Mouse (Mus musculus) liver, adult 2 months (tissue): Measurements from ENCODE around the gene Ppcs. TPM values are rescaled to one million over a fixed set of nuclear protein-coding genes. Genes with fewer than 3 reads are reported as not detected.

Experiments used
- DNase-seq: peaks from one replicate; pipeline ENCODE4 v3.0.0-alpha.2; 2011; ENCODE audit warnings: low read depth, low spot score; ENCODE audit errors: extremely low read depth
- H3K27ac ChIP-seq: fragments of 200-500 bp; replicated peaks from 2 replicates; pipeline ENCODE4 v1.5.1; 2012; ENCODE audit warnings: low read depth, mild to moderate bottlenecking, control low read depth, inconsistent platforms, low read length; ENCODE audit not compliant: insufficient read depth
- H3K27me3 ChIP-seq: fragments of 200-500 bp; 2 replicates; pipeline ENCODE4 v1.6.1; 2012; ENCODE audit warnings: mild to moderate bottlenecking, moderate library complexity, low read length, inconsistent platforms; ENCODE audit not compliant: control insufficient read depth, insufficient read depth
- H3K36me3 ChIP-seq: fragments of 200-500 bp; 2 replicates; pipeline ENCODE4 v1.6.1; 2012; ENCODE audit warnings: low read length, inconsistent platforms; ENCODE audit not compliant: control insufficient read depth, insufficient read depth
- H3K4me1 ChIP-seq: fragments of 200-500 bp; 2 replicates; pipeline ENCODE4 v1.6.1; 2011; ENCODE audit warnings: low read length; ENCODE audit not compliant: control insufficient read depth, insufficient read depth
- H3K4me3 ChIP-seq: fragments of 200-500 bp; 2 replicates; pipeline ENCODE4 v1.5.1; 2011; ENCODE audit warnings: low read depth, mild to moderate bottlenecking, control low read depth, low read length, moderate library complexity; ENCODE audit not compliant: insufficient read depth
- H3K79me2 ChIP-seq: fragments of 200-500 bp; 2 replicates; pipeline ENCODE4 v1.6.1; 2012; ENCODE audit warnings: inconsistent platforms, mild to moderate bottlenecking, low read length, moderate library complexity; ENCODE audit not compliant: control insufficient read depth, insufficient read depth
- H3K9ac ChIP-seq: fragments of 200-500 bp; 2 replicates; pipeline ENCODE4 v1.6.1; 2012; ENCODE audit warnings: low read depth, mild to moderate bottlenecking, control low read depth, inconsistent platforms, low read length
- CTCF ChIP-seq: fragments of 200-500 bp; IDR thresholded peaks from 2 replicates; pipeline ENCODE4 v1.5.1; 2011; ENCODE audit warnings: low read depth, low read length, control low read depth
- POLR2A ChIP-seq: fragments of 200-500 bp; IDR thresholded peaks from 2 replicates; pipeline ENCODE4 v1.6.1; 2011; ENCODE audit warnings: low read length, control low read depth; ENCODE audit not compliant: insufficient read depth; ENCODE audit errors: extremely low read depth
- WGBS: fragments of 180-500 bp; shearing (Covaris S2); methylation state at CpG from one replicate; pipeline ENCODE4 v1.1.7; 2018; 5-methylcytosine and 5-hydroxymethylcytosine counted together
- polyA plus RNA-seq: library from polyadenylated mRNA; depleted of rRNA; stranded (reverse); fragments of >200 nt; gene quantifications from 2 replicates; pipeline ENCODE4 v1.2.3, GENCODE M21; 2012
- total RNA-seq: library from RNA; depleted of rRNA; stranded (reverse); fragments of >200 nt; gene quantifications from 2 replicates; pipeline ENCODE4 v1.2.3, GENCODE M21; 2014

The Ppcs gene
- total and polyA plus RNA-seq, 2 experiments, result 19.9 to 26.8 TPM

GRCm38 (mm10) chr4:119447786-119448185 is 25.6 kb upstream of the Ppcs start:
- TF ChIP-seq POLR2A (no peak), CTCF (no peak)
- no peak for DNase-seq
- 50% methylated on average over 3 of the region's 3 CpGs for WGBS

GRCm38 (mm10) chr4:119447261-119447660 is 25.0 kb upstream of the Ppcs start:
- no peaks in the 10 kb centered on the region for H3K27me3 ChIP-seq

More at GRCm38 (mm10) chr4:119447786-119448185, 25.6 kb upstream of the Ppcs start:
- Histone ChIP-seq H3K4me3 (no peak overlapping the region), H3K79me2 (no peaks in the 10 kb centered on the region), H3K27ac (no peak overlapping the region), H3K9ac (no peak overlapping the region), H3K4me1 (no peaks in the 10 kb centered on the region), H3K27me3 (no peaks in the 10 kb centered on the region), H3K36me3 (no peaks in the 10 kb centered on the region)

GRCm38 (mm10) chr4:119442539-119442938 is 20.3 kb upstream of the Ppcs start:
- H3K27ac ChIP-seq, result no peak overlapping the region
- H3K4me1 ChIP-seq, result no peaks in the 10 kb centered on the region
- TF ChIP-seq CTCF (no peak), POLR2A (no peak)
- H3K36me3 ChIP-seq, result no peaks in the 10 kb centered on the region
- no peak overlapping the region for H3K9ac ChIP-seq
- no peak overlapping the region for H3K4me3 ChIP-seq
- 64% methylated on average over 6 of the region's 6 CpGs for WGBS
- H3K79me2 ChIP-seq, result no peaks in the 10 kb centered on the region
- no peak for DNase-seq
- H3K27me3 ChIP-seq, result no peaks in the 10 kb centered on the region

More at GRCm38 (mm10) chr4:119447261-119447660, 25.0 kb upstream of the Ppcs start:
- Histone ChIP-seq H3K9ac (no peak overlapping the region), H3K79me2 (no peaks in the 10 kb centered on the region), H3K36me3 (no peaks in the 10 kb centered on the region), H3K4me3 (no peak overlapping the region), H3K27ac (no peak overlapping the region), H3K4me1 (no peaks in the 10 kb centered on the region)
- WGBS, result 92% methylated on average over 6 of the region's 6 CpGs
- DNase-seq, result no peak
- TF ChIP-seq POLR2A (no peak), CTCF (no peak)

DNA sequence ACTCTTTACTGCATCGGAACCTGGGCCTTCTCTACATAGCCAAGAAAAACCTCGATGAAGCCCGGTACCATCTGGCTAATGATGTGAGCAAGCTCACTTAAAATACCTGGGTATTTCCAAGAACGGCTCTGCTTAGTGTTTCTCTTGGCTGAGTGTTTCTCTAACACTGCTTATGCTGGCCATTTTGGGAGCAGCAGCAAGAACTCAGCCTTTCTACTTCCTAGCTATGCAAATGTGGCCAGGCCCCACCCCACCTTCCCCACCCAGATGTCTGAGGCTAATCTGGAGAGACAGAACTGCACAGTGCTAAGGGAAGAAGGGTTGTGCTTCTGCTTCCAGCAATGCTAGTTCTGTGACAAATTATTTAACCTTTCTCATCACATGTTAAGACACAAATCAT is 19.6 kb upstream of the Ppcs start:
- TF ChIP-seq POLR2A, result no peak
- TF ChIP-seq CTCF, result no peak
- Histone ChIP-seq H3K4me3 (no peak overlapping the region), H3K27me3 (no peaks in the 10 kb centered on the region), H3K79me2 (no peaks in the 10 kb centered on the region), H3K9ac (no peak overlapping the region), H3K27ac (no peak overlapping the region), H3K4me1 (no peaks in the 10 kb centered on the region), H3K36me3 (no peaks in the 10 kb centered on the region)
- no peak for DNase-seq
- WGBS, result 95% methylated on average over 4 of the region's 4 CpGs

DNA sequence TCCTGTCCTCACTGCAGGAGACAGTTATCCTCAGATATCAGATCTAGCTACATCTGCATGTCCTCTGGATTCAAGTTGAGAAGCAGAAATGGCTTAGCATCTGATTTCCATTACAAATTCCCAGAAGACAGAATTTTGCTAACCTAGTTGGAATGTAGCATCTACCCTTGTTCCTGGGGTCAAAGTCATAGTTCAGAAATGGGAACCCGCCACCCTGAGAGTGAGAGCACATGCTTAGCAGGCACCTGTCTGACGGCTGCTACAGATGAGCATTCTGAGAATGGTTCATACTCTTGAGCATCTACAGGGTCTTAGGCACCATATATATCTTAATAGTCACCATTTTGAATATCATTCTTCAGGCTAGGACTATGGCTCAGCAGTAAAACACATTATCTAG is 15.7 kb upstream of the Ppcs start:
- 92% methylated on average over 2 of the region's 2 CpGs for WGBS

DNA sequence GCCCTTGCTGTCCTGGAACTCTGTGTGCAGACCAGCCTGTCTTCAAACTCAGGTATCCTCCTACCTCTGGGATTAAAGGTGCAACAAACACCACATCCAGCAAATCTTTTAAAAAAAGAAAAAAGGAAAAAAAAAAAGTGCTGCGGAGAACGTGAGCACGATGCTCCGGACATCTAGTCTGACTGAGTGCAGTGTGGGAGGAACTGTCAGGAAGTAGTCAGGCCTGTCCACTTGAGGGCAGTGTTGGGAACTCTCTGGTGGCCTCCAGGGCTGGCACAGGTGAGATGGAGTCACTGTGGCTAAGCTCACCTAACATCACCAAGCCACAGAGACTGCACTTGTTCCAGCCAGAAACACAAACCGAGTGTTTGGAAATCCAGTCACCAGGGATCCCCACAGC is 8.5 kb upstream of the Ppcs start:
- Histone ChIP-seq H3K27ac (no peak overlapping the region), H3K4me1 (no peaks in the 10 kb centered on the region), H3K36me3 (no peaks in the 10 kb centered on the region), H3K27me3 (no peaks in the 10 kb centered on the region), H3K79me2 (no peaks in the 10 kb centered on the region), H3K4me3 (no peak overlapping the region), H3K9ac (no peak overlapping the region)
- no peak for TF ChIP-seq POLR2A
- TF ChIP-seq CTCF, result peak; percentile 90
- DNase-seq, result peak; percentile 53
- 16% methylated on average over 5 of the region's 5 CpGs for WGBS

More for the DNA sequence above, 15.7 kb upstream of the Ppcs start:
- DNase-seq, result no peak
- H3K27me3 ChIP-seq, result no peaks in the 10 kb centered on the region
- H3K9ac ChIP-seq, result no peak overlapping the region
- H3K4me1 ChIP-seq, result no peaks in the 10 kb centered on the region
- H3K79me2 ChIP-seq, result no peaks in the 10 kb centered on the region
- H3K4me3 ChIP-seq, result no peak overlapping the region
- no peak overlapping the region for H3K27ac ChIP-seq
- no peaks in the 10 kb centered on the region for H3K36me3 ChIP-seq
- TF ChIP-seq POLR2A (no peak), CTCF (no peak)
